Mouse (Mus musculus) lung, postnatal 36 days (tissue): Measurements from ENCODE around the gene Plcl2.
"Not testable (repeated sequence)": the region's sequence is repeated elsewhere in the genome, so short reads cannot be mapped to it uniquely, and the experiment has no call there.

Source experiments
- DNase-seq: peaks from one replicate; pipeline ENCODE4 v3.0.0; 2022; ENCODE audit warnings: mixed read lengths

Plcl2 gene

GRCm38 (mm10) chr17:50630992-50631391 is 121.8 kb downstream of the Plcl2 start:
- DNase-seq, result not testable (repeated sequence)

DNA sequence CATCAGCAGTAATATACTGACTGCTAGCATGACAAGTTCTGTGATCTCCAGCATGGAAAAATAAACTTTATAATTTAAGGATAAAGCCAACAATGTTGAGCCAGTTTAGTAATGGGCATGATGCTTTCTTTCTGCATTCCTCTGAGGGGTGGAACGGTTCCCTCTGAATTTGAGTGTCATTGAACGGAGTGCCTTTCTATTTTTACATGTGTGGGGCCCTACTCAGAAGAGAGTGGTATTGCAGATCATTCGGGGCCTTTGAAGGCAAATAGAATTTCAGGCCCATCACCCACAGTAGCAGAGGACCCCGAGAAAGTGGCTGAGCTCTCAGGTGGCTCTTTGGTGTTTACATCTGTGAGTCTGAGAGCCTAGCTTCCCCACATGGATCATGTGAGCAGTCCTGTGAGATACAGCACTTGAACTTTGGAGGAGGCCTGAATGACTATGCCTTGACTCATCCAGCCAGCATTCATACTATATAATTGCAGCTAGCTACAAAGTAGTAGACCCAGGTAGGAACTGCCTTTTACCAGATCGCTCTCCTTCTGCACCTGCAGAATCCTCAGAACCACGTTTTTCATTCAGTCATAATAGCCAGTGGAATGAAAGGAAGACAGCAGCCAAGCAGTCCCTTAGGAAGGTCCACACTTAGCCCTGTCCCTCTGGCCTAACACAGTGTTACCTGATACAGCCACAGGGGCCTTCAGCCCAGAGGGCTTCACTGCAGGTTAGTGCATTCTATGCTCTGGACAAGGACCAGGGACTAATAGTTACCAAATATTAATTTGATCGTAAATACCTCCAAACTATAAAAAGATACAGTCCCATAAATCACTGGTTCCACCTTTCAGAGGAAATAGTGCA is 125.0 kb downstream of the Plcl2 start:
- DNase-seq, result no peak

- no peak for DNase-seq
These were observed 126.9 kb downstream of the Plcl2 start for GRCm38 (mm10) chr17:50635961-50636585.

DNA sequence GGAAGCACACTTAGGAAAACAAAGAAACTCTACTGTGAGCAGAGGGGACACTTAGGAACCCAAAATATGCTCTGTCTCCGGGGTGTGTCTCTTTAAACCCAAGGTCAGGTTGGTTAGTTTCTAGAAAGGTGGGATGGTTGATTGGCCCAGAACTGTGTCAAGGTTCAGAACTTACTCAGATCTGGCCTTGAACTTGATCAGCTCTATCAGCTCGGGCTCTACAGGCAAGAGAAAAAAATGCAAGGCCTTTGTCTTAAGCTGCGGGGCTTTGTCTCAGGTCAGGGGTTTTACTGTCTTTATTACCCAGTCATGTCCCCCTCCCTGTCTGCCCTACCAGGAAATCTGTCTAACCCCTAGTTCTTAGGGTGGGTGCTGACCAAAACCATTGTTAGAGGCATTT is 129.6 kb downstream of the Plcl2 start:
- no peak for DNase-seq

GRCm38 (mm10) chr17:50641076-50641610 is 131.9 kb downstream of the Plcl2 start:
- DNase-seq, result no peak

GRCm38 (mm10) chr17:50641879-50642278 is 132.7 kb downstream of the Plcl2 start:
- DNase-seq, result no peak

- peak; percentile 46 for DNase-seq
These were observed 134.2 kb downstream of the Plcl2 start for GRCm38 (mm10) chr17:50643356-50643755.

DNA sequence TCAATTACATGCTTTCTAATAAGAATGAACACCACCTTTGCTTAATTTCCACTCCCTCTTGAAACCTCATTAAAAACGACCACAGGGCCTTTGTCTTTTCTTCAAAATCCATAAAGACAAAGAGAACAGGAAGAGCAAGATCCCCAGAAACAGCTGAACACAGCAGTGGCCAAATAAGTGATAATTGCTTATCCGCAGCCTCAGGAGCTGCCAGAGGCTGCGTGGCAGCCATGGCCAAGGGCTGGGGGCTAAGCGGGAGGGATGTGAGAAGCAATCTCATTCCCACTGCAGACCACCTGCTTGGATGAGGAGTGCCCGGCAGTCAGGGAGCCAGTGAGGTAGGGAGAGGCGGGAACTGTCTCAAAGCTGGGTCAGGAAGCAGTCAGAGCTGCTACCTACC is 134.8 kb downstream of the Plcl2 start:
- DNase-seq, result no peak

DNA sequence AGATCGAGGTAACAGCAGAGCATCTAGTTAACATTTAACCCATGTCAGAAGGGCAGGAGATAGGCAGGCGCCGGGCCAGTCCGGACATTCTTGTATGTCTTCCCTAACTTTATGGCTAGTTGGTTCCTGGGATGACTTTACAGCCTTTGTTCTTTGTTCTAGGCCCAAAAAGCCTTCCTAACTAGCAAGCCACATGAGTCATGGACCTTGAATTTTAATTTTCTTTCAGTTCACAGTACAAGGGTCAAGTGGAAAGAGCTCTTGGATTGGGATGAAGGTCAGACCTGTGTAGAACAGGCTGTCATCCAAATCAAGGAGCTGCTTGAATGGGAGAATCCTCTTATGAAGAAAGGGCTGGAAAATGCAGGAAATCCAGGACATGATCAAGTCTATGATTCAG is 138.9 kb downstream of the Plcl2 start:
- not testable (repeated sequence) for DNase-seq

DNA sequence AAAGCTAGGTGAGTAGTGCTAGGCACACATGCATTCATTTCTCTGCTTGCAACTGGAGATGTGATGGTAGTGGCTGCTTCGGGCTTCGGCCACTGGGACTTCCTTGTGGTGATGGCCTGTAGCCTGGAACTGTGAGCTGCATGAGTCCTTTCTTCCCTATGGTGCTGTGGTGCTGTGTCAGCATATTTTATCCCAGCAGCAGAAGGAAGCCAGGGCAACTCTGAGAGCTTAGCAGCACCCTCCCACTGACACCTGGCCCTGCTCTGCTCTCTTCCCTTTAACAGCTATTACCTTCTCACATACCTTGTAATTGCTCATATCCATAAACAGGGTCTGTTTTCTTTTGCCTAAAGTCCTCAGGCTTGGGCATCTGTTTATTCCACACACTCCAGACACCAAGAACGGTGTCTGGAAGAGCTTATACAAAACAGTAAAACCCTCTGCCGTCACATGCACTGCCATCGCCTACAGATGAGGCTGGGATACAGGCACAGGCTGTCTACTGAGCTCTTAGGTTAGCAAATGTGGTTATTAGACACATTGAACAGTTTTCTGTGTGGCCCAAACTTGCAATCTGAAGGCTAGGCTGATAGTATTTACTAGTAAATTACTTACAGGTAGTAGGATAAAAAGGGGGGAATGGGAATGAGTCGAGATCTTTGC is 139.7 kb downstream of the Plcl2 start:
- DNase-seq, result no peak

DNA sequence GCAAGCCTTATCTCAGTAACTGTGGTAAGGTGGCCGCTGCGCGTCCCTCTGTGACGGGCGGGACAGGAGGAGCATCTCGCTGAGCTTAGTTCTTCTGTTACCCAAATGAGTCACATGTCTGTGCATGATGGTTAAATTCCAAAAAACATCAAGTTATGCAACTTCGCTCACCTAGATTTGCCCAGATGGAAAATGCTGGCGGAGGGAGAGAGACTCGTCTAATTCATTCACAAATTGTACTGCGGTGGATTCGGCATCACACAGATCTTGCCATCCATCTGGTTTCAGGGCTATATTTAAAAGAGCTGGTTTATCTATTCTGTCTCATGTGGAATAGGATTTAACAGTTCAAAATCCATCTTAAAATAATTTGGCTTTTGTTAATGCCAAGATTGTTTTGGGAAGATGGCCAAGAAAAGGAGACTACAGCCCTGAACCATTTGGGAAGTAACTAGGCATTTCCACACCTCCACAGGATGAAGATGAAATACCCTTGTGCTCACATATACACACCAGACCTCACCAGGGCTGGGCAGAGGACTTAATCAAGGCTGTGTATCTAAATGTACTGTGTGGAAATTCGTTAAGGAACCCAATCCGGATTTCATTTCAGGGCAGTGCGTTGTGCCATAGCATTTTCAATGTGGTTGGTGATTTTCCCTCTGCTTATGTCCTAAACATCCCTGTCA is 141.5 kb downstream of the Plcl2 start:
- DNase-seq, result no peak

DNA sequence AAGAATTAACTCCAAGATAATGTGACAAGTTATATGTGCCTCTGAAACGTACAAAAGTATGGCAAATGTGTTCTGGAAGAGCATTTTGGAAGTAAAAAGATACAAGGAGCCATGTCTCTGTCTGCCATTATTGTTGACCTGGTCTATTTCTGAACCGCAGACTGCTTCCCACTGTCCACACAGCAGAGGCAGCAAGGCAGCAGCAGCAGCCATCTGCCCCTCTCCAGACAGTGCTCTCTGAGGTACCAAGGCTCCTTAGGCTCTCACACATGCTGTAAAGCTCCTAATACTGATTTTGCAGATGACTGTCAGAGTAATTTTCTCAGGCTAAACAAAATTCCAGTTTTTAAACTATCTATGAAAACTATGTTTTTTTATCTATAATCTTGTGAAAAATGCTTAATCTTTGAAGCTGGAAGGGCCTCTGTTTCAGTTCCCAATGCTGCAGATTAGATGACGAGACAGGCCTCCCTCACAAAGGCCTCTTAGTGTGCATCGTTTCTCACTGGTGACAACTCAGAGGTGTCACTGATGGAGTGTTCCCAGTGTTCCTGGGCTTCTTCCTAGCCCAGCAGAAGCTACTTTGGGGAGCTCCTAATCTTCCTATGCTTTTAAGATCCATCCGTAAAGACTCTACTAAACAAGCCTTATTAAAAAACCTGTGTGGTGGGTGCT is 145.7 kb downstream of the Plcl2 start:
- no peak for DNase-seq

DNA sequence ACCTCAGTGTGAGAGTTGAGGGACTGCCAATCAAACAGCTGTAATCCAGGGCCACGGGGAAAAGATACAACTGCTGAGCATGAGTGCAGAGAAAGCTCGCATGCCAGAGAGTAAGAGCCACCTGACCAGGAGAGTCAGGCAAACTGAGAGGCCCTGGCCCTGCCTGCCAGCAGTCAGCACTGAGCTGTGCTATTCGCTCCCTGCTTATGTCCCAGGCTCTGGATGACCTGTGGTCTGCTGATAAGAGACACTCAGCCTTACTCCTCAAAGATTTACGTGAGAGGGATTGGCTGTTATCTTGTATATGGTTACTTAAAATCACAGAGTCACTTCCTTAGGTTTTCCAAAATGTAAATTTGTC is 146.2 kb downstream of the Plcl2 start:
- DNase-seq, result no peak

- DNase-seq, result peak; percentile 49
These were observed 148.1 kb downstream of the Plcl2 start for GRCm38 (mm10) chr17:50657321-50657720.

- DNase-seq, result no peak
These were observed 149.7 kb downstream of the Plcl2 start for GRCm38 (mm10) chr17:50658901-50659300.

GRCm38 (mm10) chr17:50667596-50667995 is 158.4 kb downstream of the Plcl2 start:
- no peak for DNase-seq

DNA sequence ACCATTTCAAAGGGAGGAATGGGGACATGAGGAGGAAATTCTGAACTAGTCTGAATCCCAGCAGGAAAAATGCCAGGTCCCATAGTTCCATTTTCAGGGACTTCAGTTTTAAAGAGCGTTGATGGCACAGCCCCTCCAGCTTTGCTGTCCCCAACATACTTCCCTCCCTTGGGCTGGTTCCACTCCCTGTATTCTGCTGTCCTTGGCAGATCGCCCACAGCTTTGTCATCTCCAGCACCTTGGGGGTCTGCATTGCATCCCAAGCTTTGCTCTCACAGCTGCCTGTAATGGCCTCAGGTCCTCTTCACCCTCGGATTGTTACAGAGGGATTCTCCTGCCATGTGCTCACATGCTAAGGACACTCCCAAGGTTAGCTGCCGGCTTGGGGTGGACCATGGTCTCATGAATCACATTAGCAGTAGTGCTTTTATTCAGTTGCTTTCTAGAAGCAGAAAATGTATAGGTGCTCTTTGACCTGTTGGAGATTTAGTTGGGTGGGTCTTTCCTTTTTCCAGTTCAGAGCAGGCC is 159.5 kb downstream of the Plcl2 start:
- no peak for DNase-seq

DNA sequence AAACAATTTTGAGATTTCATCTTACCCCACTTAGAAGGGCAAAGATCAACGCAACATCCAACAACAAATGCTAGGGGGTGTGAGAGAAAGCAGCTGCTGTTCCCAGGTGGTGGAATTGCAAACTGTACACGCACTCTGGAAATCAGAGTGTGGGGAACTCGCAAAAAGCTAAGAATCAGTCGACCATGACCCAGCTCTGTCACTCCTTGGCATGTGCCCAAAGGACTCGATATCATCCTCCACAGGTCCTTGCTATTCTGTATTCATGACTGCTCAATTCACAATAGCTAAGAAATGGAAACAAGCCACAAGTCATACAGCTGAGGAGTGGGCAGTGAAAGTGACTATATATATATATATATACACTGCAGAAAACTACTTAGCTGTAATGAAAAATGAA is 162.2 kb downstream of the Plcl2 start:
- no peak for DNase-seq

DNA sequence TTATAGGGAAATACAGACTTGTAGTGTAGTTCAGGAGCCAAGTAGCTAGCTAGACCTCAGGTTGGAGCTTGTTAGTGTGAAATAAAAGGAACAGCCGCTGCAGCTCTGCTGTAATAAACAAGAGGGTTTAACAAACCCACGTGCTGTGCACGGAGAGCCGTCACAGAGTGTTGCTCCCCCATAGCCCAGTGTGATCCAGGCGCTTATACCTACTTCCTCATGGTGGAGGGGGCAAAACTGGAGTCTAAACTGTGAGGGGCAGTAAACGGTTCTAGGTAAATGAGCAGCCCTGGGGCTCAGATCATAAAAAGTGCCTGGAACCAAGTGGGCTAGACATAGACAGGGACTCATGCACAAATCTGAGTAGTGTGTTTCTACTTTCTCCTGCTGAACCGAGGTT is 165.4 kb downstream of the Plcl2 start:
- peak; percentile 47 for DNase-seq

DNA sequence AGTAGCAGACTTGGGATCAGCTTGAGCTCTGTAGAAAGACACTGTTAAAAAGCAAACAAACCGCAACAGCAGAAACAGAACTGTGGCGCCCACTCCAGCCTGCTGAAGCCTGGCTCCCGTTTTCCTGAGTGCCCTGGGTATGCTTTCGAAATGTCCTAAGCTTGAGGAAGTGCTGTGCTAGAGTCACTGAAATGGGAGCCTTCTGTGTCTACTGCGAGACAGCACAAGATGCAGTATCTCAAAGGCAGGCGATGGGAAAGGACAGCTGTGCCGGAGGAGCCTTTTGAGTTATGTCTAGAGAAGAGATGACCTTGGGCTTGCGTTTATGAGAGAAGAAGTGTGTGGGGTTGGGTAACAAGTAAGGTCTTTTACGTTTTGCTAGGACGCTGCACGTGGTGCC is 166.0 kb downstream of the Plcl2 start:
- peak; percentile 38 for DNase-seq

DNA sequence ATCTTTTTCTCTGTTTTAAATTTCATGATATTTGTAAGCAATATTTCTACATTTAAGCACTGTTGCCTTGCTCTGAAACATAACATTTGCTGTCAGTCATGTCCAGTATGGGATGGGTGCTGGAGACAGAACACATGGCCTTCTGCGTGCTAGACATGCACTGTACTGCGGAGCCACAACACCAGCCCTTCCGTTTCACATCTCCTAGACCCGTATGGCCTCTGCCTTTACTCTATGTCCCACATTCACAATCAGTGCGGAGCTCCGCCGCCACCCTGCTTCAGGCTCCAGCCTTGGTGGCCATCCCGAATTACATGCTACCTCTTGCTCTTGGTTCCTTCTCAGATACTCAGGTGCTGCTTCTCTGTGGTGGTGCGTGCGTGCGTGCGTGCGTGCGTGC is 168.1 kb downstream of the Plcl2 start:
- no peak for DNase-seq
